Mouse (Mus musculus) small intestine, adult 2 months (tissue): ENCODE results near the gene Mfrp.

ENCODE experiments used
- CTCF ChIP-seq: fragments of 200-500 bp; IDR thresholded peaks from 2 replicates; pipeline ENCODE4 v1.5.1; 2012; ENCODE audit warnings: low read depth, mild to moderate bottlenecking, control low read depth, inconsistent platforms, low read length, moderate library complexity, mixed read lengths; ENCODE audit not compliant: insufficient replicate concordance, insufficient read length; ENCODE audit errors: extremely low read depth
- POLR2A ChIP-seq: fragments of 200-500 bp; IDR thresholded peaks from 2 replicates; pipeline ENCODE4 v1.6.1; 2012; ENCODE audit warnings: low read depth, mild to moderate bottlenecking, control low read depth, inconsistent platforms, low read length, moderate library complexity

- TF ChIP-seq CTCF (no peak), POLR2A (no peak)
These were observed 18.5 kb downstream of the Mfrp start for GRCm38 (mm10) chr9:44119948-44120465.
